Mouse (Mus musculus) small intestine, adult 2 months (tissue): ENCODE results near the gene Wdr60. TPM values are rescaled to one million over a fixed set of nuclear protein-coding genes. Genes with fewer than 3 reads are reported as not detected.
A peak's percentile ranks its signal among the peaks of the same experiment; 100 is the strongest.

Experiments
- H3K27ac ChIP-seq: fragments of 200-500 bp; 2 replicates; pipeline ENCODE4 v1.5.1; 2012; ENCODE audit warnings: low read depth, low read length, control low read depth, inconsistent platforms; ENCODE audit not compliant: insufficient read depth
- H3K27me3 ChIP-seq: fragments of 200-500 bp; 2 replicates; pipeline ENCODE4 v1.6.1; 2012; ENCODE audit warnings: mild to moderate bottlenecking, moderate library complexity, low read length, inconsistent platforms; ENCODE audit not compliant: control insufficient read depth, insufficient read depth
- H3K36me3 ChIP-seq: fragments of 200-500 bp; 2 replicates; pipeline ENCODE4 v1.6.1; 2012; ENCODE audit warnings: mild to moderate bottlenecking, low read length, control low read depth, inconsistent platforms; ENCODE audit not compliant: control insufficient read depth, insufficient read depth
- H3K4me1 ChIP-seq: fragments of 200-500 bp; 2 replicates; pipeline ENCODE4 v1.6.1; 2012; ENCODE audit warnings: low read length, inconsistent platforms, mixed read lengths; ENCODE audit not compliant: control insufficient read depth, insufficient read depth, insufficient read length
- H3K4me3 ChIP-seq: fragments of 200-500 bp; 2 replicates; pipeline ENCODE4 v1.5.1; 2012; ENCODE audit warnings: low read depth, mild to moderate bottlenecking, control low read depth, inconsistent platforms, low read length, moderate library complexity
- CTCF ChIP-seq: fragments of 200-500 bp; IDR thresholded peaks from 2 replicates; pipeline ENCODE4 v1.5.1; 2012; ENCODE audit warnings: low read depth, mild to moderate bottlenecking, control low read depth, inconsistent platforms, low read length, moderate library complexity, mixed read lengths; ENCODE audit not compliant: insufficient replicate concordance, insufficient read length; ENCODE audit errors: extremely low read depth
- POLR2A ChIP-seq: fragments of 200-500 bp; IDR thresholded peaks from 2 replicates; pipeline ENCODE4 v1.6.1; 2012; ENCODE audit warnings: low read depth, mild to moderate bottlenecking, control low read depth, inconsistent platforms, low read length, moderate library complexity
- WGBS: fragments of 180-500 bp; shearing (Covaris S2); methylation state at CpG from one replicate; pipeline ENCODE4 v1.1.7; 2018; 5-methylcytosine and 5-hydroxymethylcytosine counted together
- polyA plus RNA-seq: library from polyadenylated mRNA; depleted of rRNA; stranded (reverse); fragments of >200 nt; gene quantifications from 2 replicates; pipeline ENCODE4 v1.2.3, GENCODE M21; 2012

The Wdr60 gene
- polyA plus RNA-seq, 1 experiment, result 0.95 TPM

DNA sequence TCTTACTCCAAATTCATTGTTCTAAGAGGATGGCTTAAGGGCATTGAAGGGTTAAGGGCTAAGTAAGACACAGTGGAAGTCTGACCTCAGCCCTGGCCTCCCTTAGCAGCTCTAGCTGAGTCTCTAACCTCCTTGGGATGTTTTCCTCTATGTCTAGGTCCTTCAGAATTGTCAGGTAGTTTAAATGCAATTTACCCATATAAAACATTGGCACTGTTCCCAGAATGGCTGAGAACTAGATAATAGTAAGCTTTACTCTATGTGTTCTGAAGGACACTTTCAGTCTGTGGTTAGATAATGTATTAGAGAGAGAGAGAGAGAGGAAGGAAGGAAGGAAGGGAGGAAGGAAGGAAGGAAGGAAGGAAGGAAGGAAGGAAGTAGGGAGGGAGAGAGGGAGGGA is 80.4 kb downstream of the Wdr60 start:
- no peaks in the 10 kb centered on the region for H3K4me1 ChIP-seq

DNA sequence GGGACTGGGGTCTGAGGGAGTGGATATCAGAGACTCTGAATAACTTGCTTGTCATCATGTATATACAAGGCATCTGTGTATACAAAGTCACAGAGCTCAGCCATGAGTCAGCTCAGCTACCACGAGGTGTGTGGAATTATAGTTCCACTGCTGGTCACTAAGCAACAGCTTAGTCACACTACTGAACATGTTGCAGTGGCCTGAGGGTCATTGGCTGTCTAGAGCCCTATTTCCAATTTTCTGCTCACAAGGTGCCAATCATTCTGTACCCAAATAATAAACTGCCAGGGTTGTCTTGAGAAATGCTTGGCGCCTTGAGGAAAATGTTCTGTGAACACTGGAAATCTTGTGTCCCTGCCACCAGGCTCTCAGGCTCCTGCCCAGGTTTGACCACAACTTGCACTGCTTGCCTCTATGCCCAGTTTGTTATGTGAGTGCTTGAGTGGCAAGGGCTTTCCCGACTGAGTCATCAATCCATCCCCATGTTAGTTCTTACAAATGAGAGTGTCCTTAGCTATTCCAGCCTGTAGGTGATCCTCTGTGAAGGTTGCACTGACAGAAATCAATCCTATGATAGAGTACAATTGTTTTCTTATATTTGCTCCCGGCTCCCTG is 81.3 kb downstream of the Wdr60 start:
- TF ChIP-seq CTCF (no peak), POLR2A (no peak)
- Histone ChIP-seq H3K4me1 (no peaks in the 10 kb centered on the region), H3K4me3 (no peak overlapping the region), H3K36me3 (no peaks in the 10 kb centered on the region), H3K27ac (no peak overlapping the region), H3K27me3 (no peaks in the 10 kb centered on the region)
- WGBS, result 68% methylated on average over 4 of the region's 4 CpGs

More for the DNA sequence above, 80.4 kb downstream of the Wdr60 start:
- no peak overlapping the region for H3K27ac ChIP-seq
- no peaks in the 10 kb centered on the region for H3K27me3 ChIP-seq
- TF ChIP-seq CTCF (no peak), POLR2A (no peak)
- H3K4me3 ChIP-seq, result no peak overlapping the region
- H3K36me3 ChIP-seq, result no peaks in the 10 kb centered on the region

DNA sequence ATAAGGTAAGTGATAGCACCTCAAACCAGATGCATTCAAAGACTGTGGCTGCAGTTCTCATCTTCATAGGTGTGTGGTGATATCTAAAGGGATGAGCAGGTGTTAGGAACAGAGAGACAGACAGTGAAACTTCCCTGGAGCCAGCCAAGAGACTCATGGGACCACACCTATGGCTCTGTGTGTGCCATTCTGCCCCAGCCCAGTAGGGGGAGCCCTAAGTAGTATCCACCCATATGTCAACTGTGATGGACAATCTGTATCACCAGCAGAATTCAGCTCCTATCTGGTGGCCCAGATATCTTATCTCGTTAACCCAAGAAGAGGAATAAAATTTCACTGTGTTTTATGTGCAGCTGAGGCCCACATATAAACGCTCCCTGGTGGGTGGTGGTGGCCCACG is 85.9 kb downstream of the Wdr60 start:
- no peaks in the 10 kb centered on the region for H3K27me3 ChIP-seq
- no peaks in the 10 kb centered on the region for H3K36me3 ChIP-seq
- H3K4me3 ChIP-seq, result no peak overlapping the region
- 43% methylated on average over 3 of the region's 3 CpGs for WGBS
- TF ChIP-seq POLR2A (no peak), CTCF (peak; percentile 42; the same call in 1 of the 2 replicates)
- H3K27ac ChIP-seq, result no peak overlapping the region
- H3K4me1 ChIP-seq, result no peaks in the 10 kb centered on the region

DNA sequence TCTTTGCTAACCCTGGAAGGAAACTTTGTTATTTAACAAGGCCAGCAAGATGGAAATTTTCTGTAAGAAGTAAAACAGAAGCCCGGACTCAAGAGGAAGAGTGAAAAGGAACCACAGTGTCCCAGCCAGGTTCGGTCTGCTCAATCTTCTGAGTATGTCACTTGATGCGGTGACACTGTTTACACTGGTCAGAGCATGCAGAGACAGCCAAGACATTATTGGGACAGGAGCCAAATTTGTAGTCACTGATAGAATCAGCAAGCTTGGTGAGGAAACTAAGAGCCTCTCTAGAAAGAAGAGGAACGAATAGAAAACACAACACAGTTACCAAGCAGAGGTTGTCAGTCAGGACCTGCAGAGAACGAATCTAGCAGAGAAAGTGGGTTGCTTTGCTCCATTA is 93.2 kb downstream of the Wdr60 start:
- TF ChIP-seq CTCF (no peak), POLR2A (no peak)
- Histone ChIP-seq H3K36me3 (no peaks in the 10 kb centered on the region), H3K4me3 (no peak overlapping the region), H3K27me3 (no peaks in the 10 kb centered on the region), H3K4me1 (no peaks in the 10 kb centered on the region), H3K27ac (no peak overlapping the region)
- 34% methylated on average over 5 of the region's 5 CpGs for WGBS

DNA sequence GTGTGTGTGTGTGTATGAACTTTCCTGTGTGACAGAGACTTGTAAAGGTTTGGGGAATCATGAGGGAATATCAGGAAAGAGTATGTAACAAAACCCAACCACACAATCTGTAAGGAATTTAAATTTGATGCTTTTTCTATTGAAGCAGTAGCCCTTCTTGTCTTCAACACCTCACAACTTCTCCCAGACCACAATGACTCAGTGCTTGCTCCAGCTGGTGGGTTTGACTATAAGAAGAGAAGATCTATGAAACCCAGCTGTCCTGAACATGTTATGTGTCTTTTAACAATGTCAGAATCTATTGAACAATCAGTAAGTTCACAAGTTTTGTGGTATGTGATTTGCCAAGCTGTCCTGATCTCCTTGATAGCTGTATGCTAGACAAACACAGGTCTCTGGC is 97.5 kb downstream of the Wdr60 start:
- Histone ChIP-seq H3K27ac (no peak overlapping the region), H3K36me3 (no peaks in the 10 kb centered on the region), H3K27me3 (no peaks in the 10 kb centered on the region), H3K4me1 (no peaks in the 10 kb centered on the region), H3K4me3 (no peak overlapping the region)
- TF ChIP-seq POLR2A (no peak), CTCF (no peak)

DNA sequence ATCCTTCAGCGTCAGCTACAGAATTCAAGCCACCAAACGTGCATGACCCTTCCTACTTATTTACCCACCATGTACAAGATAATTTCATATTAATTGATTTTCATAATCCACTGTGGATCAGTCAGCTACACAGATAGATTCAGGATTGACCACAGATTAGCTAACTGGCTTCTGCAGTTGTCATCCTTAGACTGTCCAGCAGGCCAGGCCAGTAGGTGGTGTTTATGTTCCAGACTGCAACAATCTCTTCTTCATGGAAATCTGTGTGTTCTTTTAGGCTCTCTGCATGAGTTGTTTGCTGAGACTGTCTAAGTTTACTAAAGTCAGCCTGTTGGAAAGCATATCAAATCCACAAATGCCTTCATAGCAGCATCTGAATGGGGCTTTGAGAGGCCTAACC is 103.1 kb downstream of the Wdr60 start:
- H3K4me1 ChIP-seq, result no peaks in the 10 kb centered on the region
- no peaks in the 10 kb centered on the region for H3K27me3 ChIP-seq
- no peak overlapping the region for H3K27ac ChIP-seq
- 87% methylated on average over 2 of the region's 2 CpGs for WGBS
- no peaks in the 10 kb centered on the region for H3K36me3 ChIP-seq
- no peak overlapping the region for H3K4me3 ChIP-seq
- no peak for TF ChIP-seq POLR2A
- no peak for TF ChIP-seq CTCF

DNA sequence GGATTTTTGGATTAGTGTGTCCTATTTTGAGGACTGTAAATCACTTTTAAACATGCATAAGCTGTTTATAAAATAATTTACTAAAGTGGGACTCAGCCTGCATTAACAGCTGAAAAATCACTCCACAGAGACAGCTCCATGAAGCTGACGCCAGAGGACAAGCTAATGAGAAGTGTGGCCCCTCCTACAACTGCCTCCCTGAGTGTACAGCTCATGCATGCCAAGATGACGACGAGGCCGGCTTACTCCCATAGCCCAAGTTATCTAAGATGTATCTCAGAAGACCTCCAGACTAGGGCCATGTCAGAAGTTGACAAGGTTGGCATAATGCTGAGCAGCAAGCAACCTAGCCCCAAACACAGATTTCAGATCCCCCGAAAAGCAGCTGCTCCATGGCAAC is 103.6 kb downstream of the Wdr60 start:
- WGBS, result 75% methylated on average over 5 of the region's 5 CpGs
- no peak overlapping the region for H3K27ac ChIP-seq

More for the DNA sequence above, 103.6 kb downstream of the Wdr60 start:
- Histone ChIP-seq H3K36me3 (no peaks in the 10 kb centered on the region), H3K27me3 (no peaks in the 10 kb centered on the region), H3K4me1 (no peaks in the 10 kb centered on the region), H3K4me3 (no peak overlapping the region)
- TF ChIP-seq POLR2A (no peak), CTCF (no peak)
